Mouse (Mus musculus): ENCODE measurements at regions not wholly inside any gene's neighbourhood (a gene's known extent, or its start where the extent isn't known, plus 50 kb on each side); places are given as distances from the start of the nearest gene placed in this dataset.

GRCm38 (mm10) chr15:29026219-29026618, 822.7 kb downstream of the Dnah5 start:
- no peak for DNase-seq (ENCODE audit: low read depth, low spot score)

DNA sequence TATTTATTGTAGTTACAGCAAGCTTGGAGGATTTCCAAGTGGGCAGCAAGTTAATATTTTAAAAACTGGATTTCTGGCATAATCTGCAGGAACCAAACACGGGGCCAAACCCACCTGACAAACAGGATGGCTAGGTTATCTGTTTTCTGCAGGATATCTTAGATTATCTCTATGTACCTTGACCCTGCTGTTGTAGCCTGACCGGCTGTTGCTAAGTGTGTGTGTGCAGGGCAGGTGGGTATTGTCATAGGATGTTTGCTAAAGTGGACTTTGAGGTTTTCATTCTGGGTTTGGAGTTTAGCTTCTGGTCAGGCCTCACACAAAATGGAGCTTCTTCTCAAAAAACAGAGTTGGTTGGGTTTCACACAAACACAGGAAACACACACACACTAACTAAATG, 835.4 kb downstream of the Dnah5 start:
- no peak for DNase-seq (ENCODE audit: low read depth, low spot score)

DNA sequence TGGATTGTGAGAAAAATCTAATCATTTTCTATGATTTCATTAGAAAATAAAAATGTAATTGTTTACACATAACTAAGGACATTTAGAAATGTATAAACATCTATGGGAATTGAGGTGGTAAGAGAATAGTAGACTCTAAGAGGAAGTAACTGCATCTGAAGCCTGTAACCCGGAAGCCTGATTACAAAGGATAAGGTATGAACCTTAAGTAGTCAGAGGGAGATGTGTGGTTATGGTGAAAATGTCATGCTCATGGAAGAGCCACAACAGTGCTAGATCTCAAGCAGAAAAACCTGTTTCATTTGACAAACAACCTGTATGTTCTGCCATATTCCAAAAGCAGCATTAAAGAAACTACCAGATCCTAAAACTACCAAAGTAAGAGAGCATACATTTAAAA, 847.6 kb downstream of the Dnah5 start:
- no peak for DNase-seq (ENCODE audit: low read depth, low spot score)

- DNase-seq (ENCODE audit: low read depth, low spot score) = peak; percentile 84
These were observed 848.2 kb downstream of the Dnah5 start for GRCm38 (mm10) chr15:29051787-29052186.

- no peak for DNase-seq (ENCODE audit: low read depth, low spot score)
These were observed 857.5 kb downstream of the Dnah5 start for GRCm38 (mm10) chr15:29061016-29061415.

DNA sequence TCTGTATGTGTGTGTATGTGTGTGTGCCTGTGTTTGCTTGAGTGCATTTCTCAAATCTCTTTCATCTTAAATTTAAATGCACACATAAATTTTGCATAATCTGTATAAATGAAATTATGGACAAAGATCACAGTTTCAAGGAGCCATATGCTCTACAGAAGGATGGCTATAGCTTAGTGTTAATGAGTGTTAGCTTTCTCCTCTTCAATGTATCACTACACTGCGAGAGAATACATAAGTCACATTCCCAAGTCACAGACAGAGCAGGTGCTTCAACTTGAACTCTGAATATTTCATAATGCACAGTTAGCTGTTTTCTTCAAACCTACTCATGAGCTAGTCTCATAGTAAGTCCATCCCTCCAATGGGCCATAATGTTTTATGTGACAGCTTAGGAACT, 865.5 kb downstream of the Dnah5 start:
- DNase-seq (ENCODE audit: low read depth, low spot score) = no peak

DNA sequence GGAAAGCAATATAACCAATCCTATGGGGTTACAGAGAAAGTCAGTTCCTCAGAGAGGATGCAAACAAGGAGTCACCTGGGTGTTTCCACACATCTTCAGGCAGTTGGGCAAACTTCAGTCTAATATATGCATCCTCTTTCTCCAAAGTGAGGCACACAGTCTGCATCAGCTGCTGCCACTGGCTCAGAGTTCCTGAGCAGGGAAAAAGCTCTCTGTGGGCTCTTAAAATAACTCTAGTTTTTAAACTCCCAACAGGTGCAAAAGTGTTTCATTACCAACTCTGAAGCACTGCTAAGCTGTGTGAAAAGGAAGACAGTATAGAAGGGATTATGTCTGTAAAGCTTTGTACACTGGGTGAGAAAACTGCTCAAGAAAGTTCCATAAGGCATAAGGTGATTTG, 874.2 kb downstream of the Dnah5 start:
- DNase-seq (ENCODE audit: low read depth, low spot score) = peak; percentile 47

DNA sequence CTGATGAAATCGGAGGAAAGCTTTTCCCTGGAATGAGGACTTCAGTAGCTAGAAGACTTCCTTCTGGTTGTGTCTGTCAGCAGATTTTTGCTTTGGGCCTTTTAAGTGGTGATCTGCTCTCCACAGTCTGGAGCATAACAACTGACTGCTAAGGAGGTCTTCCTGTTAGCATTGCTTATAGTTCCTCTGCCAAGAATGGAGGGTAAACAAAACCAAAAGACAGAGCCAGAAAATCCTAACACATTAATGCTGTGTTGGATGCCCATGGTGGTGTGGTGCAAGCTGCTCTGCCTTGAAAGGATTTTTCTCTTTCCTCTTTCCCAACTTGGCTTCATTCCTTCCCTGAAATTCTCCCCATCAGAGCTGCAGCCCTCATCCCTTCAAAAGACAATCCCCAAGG, 901.0 kb downstream of the Dnah5 start:
- DNase-seq (ENCODE audit: low read depth, low spot score) = peak; percentile 41

DNA sequence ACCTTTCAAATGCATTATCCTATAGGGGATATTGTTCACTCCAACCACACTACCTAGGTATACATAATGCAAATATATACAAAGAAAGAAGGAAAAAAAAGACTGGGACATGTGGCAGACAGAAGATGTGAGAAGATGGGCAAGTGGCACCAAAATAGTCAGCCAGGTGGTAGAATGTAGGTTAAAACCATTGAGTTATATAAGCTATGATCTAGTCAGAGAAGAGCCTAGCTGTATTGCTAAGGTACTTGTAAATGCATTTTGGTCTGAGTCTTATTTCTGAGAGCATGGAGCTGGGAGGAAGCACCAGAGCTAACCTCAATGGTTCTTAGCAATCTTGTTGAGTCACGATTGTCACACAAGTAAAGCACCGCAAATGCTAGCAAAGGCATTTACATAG, 943.1 kb downstream of the Dnah5 start:
- DNase-seq (ENCODE audit: low read depth, low spot score) = peak; percentile 55

All from brain, adult 2 months (tissue).